Mouse (Mus musculus) MEL (cell line): ENCODE data around the gene Rasl11a.
A peak's percentile ranks its signal among the peaks of the same experiment; 100 is the strongest.

ENCODE experiments used
- CTCF ChIP-seq, 3 experiments: IDR thresholded peaks in 2 of 3; conservative IDR thresholded peaks in 1 of 3; 2 replicates each; pipeline ENCODE4 v1.5.1; 2011 to 2012; ENCODE audit warnings: low read length in 3 of 3, low read depth in 2 of 3, mild to moderate bottlenecking in 2 of 3, improper control_type of control experiment in 1 of 3, inconsistent platforms in 1 of 3, mixed read lengths in 1 of 3, moderate library complexity in 1 of 3; ENCODE audit not compliant: control insufficient read depth in 1 of 3, insufficient read depth in 1 of 3, poor library complexity in 1 of 3, severe bottlenecking in 1 of 3
- EP300 ChIP-seq, 2 experiments: IDR thresholded peaks; 2 replicates each; pipeline ENCODE4 v1.6.1; 2011; ENCODE audit warnings: improper control_type of control experiment in 2 of 2, low read length in 2 of 2, low read depth in 1 of 2, mild to moderate bottlenecking in 1 of 2
- TAL1 ChIP-seq: IDR thresholded peaks from 2 replicates; pipeline ENCODE4 v1.6.1; 2012; ENCODE audit warnings: mild to moderate bottlenecking, inconsistent platforms, low read length, moderate library complexity, mixed read lengths

- TF ChIP-seq CTCF (IDR thresholded peaks at IDR 0.05 in 2 of 3, conservative IDR thresholded peaks at IDR 0.05 in 1 of 3; ENCODE audit: control insufficient read depth in 1 of 3, insufficient read depth in 1 of 3, low read depth in 2 of 3, low read length in 3 of 3, poor library complexity in 1 of 3, severe bottlenecking in 1 of 3) (no peak), EP300 (IDR thresholded peaks at IDR 0.05; ENCODE audit: low read depth in 1 of 2, low read length in 2 of 2) (peak; percentile 69 to 71), TAL1 (no peak)
Observed at GRCm38 (mm10) chr5:146861588-146861987, 16.7 kb downstream of the Rasl11a start.
